Mouse (Mus musculus) CH12.LX (cell line): ENCODE data around the gene Kbtbd7.

Experiments
- CHD1 ChIP-seq: IDR thresholded peaks from 2 replicates; pipeline ENCODE4 v1.6.1; 2012; ENCODE audit warnings: low read depth, low read length, improper control_type of control experiment, inconsistent platforms
- CTCF ChIP-seq, 2 experiments: IDR thresholded peaks in 1 of 2; conservative IDR thresholded peaks in 1 of 2; 2 replicates each; pipeline ENCODE4 v1.5.1; 2011 to 2012; ENCODE audit warnings: low read depth in 2 of 2, low read length in 2 of 2, improper control_type of control experiment in 1 of 2, inconsistent platforms in 1 of 2, mild to moderate bottlenecking in 1 of 2, moderate library complexity in 1 of 2
- EP300 ChIP-seq: IDR thresholded peaks from 2 replicates; pipeline ENCODE4 v1.6.1; 2011; ENCODE audit warnings: low read length, improper control_type of control experiment
- HCFC1 ChIP-seq: IDR thresholded peaks from 2 replicates; pipeline ENCODE4 v1.6.1; 2012; ENCODE audit warnings: low read depth, mild to moderate bottlenecking, inconsistent platforms, low read length, improper control_type of control experiment
- MXI1 ChIP-seq: IDR thresholded peaks from 2 replicates; pipeline ENCODE4 v1.6.1; 2011; ENCODE audit warnings: mild to moderate bottlenecking, low read depth, low read length, improper control_type of control experiment
- SMC3 ChIP-seq: IDR thresholded peaks from 2 replicates; pipeline ENCODE4 v1.6.1; 2011; ENCODE audit warnings: low read depth, low read length, improper control_type of control experiment
- TCF12 ChIP-seq: IDR thresholded peaks from 2 replicates; pipeline ENCODE4 v1.6.1; 2014; ENCODE audit warnings: low read depth, mild to moderate bottlenecking, inconsistent platforms, low read length, improper control_type of control experiment
- UBTF ChIP-seq: IDR thresholded peaks from 2 replicates; pipeline ENCODE4 v1.6.1; 2012; ENCODE audit warnings: low read depth, mild to moderate bottlenecking, inconsistent platforms, low read length, improper control_type of control experiment, moderate library complexity
- ZC3H11A ChIP-seq: IDR thresholded peaks from 2 replicates; pipeline ENCODE4 v1.6.1; 2012; ENCODE audit warnings: low read depth, mild to moderate bottlenecking, inconsistent platforms, low read length, improper control_type of control experiment
- ZKSCAN1 ChIP-seq: IDR thresholded peaks from 2 replicates; pipeline ENCODE4 v1.6.1; 2012; ENCODE audit warnings: low read depth, inconsistent platforms, low read length, improper control_type of control experiment, borderline replicate concordance
- ZMIZ1 ChIP-seq: IDR thresholded peaks from 2 replicates; pipeline ENCODE4 v1.6.1; 2012; ENCODE audit warnings: low read depth, mild to moderate bottlenecking, inconsistent platforms, low read length, improper control_type of control experiment

- TF ChIP-seq ZC3H11A, result no peak
- no peak for TF ChIP-seq CTCF (conservative IDR thresholded peaks at IDR 0.05 in 1 of 2, IDR thresholded peaks at IDR 0.05 in 1 of 2; ENCODE audit: low read depth in 2 of 2, low read length in 2 of 2)
- TF ChIP-seq SMC3, result no peak
- no peak for TF ChIP-seq EP300
- TF ChIP-seq CHD1, result no peak
- no peak for TF ChIP-seq ZMIZ1
- no peak for TF ChIP-seq MXI1
- TF ChIP-seq TCF12, result no peak
- TF ChIP-seq UBTF, result no peak
- TF ChIP-seq ZKSCAN1, result no peak
- TF ChIP-seq HCFC1, result no peak
These were observed 43.2 kb upstream of the Kbtbd7 start for GRCm38 (mm10) chr14:79383120-79383519.
